Mouse (Mus musculus) heart, embryonic 13.5 days (tissue): ENCODE data around the gene Srebf2. TPM values are rescaled to one million over a fixed set of nuclear protein-coding genes. Genes with fewer than 3 reads are reported as not detected.
A peak's percentile ranks its signal among the peaks of the same experiment; 100 is the strongest.

Experiments
- microRNA counts: library from miRNA; unstranded; fragments of <30 nt; microRNA quantifications from one replicate; lab custom pipeline; 2016
- microRNA-seq: library from miRNA; unstranded; fragments of <30 nt; microRNA quantifications from one replicate; pipeline ENCODE4, GENCODE M21; 2016
- polyA plus RNA-seq: library from polyadenylated mRNA; unstranded; fragments of >200 nt; fragmentation: Nextera tagmentation; extraction: Ambion mirVana; gene quantifications from 2 replicates; pipeline ENCODE4 v1.2.1, GENCODE M21; 2015

Gene Srebf2
- polyA plus RNA-seq, 1 experiment from 2014 or later = 89.4 TPM

MicroRNAs encoded within 50 kb of the gene (microRNA counts, 519-probe panel; counts per million panel counts)
- 209 counts per million, percentile 61 among the panel's probes with 10 or more counts for microRNA mmu-miR-33 (lab: Ali Mortazavi, UCI)

Small RNA genes within 50 kb of the gene (microRNA-seq; reads per million reads assigned to microRNA genes)
- 42.6 reads per million, percentile 43 among the genes with 10 or more reads in this experiment for gene Mir33

Other genes with a start within 250 kb of the Srebf2 start
- gene Polr3h, start 220.9 kb upstream of the Srebf2 start, polyA plus RNA-seq = 128 and 146 TPM in 2 replicates
- gene Csdc2, start 210.4 kb upstream of the Srebf2 start, polyA plus RNA-seq = 5.9 and 7.0 TPM in 2 replicates
- gene Pmm1, start 186.3 kb upstream of the Srebf2 start, polyA plus RNA-seq = 17.9 and 20.2 TPM in 2 replicates
- gene 1700029P11Rik, start 166.6 kb upstream of the Srebf2 start, polyA plus RNA-seq = not detected in 2 replicates
- 71.3 and 72.9 TPM in 2 replicates for gene Xrcc6, start 159.3 kb upstream of the Srebf2 start, polyA plus RNA-seq
- gene Desi1, start 113.3 kb upstream of the Srebf2 start, polyA plus RNA-seq = 19.1 and 20.0 TPM in 2 replicates
- 167 and 192 TPM in 2 replicates for gene Snu13, start 99.6 kb upstream of the Srebf2 start, polyA plus RNA-seq
- not detected in 2 replicates for gene 4930407I10Rik, start 88.0 kb upstream of the Srebf2 start, polyA plus RNA-seq
- not detected in 2 replicates for gene Mei1, start 77.2 kb upstream of the Srebf2 start, polyA plus RNA-seq
- 9.0 and 9.6 TPM in 2 replicates for gene Ccdc134, start 19.3 kb upstream of the Srebf2 start, polyA plus RNA-seq
- 0.17 and 0.21 TPM in 2 replicates for gene Shisa8, start 65.6 kb downstream of the Srebf2 start, polyA plus RNA-seq
- 0.15 TPM in 1 of 2 replicates, not detected in the other for gene Tnfrsf13c, start 77.2 kb downstream of the Srebf2 start, polyA plus RNA-seq
- 61.5 and 71.1 TPM in 2 replicates for gene Cenpm, start 97.6 kb downstream of the Srebf2 start, polyA plus RNA-seq
- 0.09 TPM in 1 of 2 replicates, not detected in the other for gene 1500009C09Rik, start 105.2 kb downstream of the Srebf2 start, polyA plus RNA-seq
- 4.5 and 6.0 TPM in 2 replicates for gene Sept3, start 127.7 kb downstream of the Srebf2 start, polyA plus RNA-seq
- gene Wbp2nl, start 151.8 kb downstream of the Srebf2 start, polyA plus RNA-seq = 0.37 and 0.49 TPM in 2 replicates
- gene Naga, start 191.7 kb downstream of the Srebf2 start, polyA plus RNA-seq = 42.2 and 44.7 TPM in 2 replicates
- gene Pheta2, start 191.8 kb downstream of the Srebf2 start, polyA plus RNA-seq = 9.2 TPM in 2 replicates
- gene Smdt1, start 191.8 kb downstream of the Srebf2 start, polyA plus RNA-seq = 334 and 366 TPM in 2 replicates
- gene Ndufa6, start 207.1 kb downstream of the Srebf2 start, polyA plus RNA-seq = 473 and 541 TPM in 2 replicates
- gene Cyp2d22, start 233.1 kb downstream of the Srebf2 start, polyA plus RNA-seq = 9.0 and 12.4 TPM in 2 replicates
- not detected in 2 replicates for gene Cyp2d11, start 246.8 kb downstream of the Srebf2 start, polyA plus RNA-seq